Mouse (Mus musculus): ENCODE measurements around the gene Batf3. TPM values are rescaled to one million over a fixed set of nuclear protein-coding genes. Genes with fewer than 3 reads are reported as not detected.

The Batf3 gene
- polyA plus RNA-seq, 1 experiment from 2014 or later: 3.0 TPM

DNA sequence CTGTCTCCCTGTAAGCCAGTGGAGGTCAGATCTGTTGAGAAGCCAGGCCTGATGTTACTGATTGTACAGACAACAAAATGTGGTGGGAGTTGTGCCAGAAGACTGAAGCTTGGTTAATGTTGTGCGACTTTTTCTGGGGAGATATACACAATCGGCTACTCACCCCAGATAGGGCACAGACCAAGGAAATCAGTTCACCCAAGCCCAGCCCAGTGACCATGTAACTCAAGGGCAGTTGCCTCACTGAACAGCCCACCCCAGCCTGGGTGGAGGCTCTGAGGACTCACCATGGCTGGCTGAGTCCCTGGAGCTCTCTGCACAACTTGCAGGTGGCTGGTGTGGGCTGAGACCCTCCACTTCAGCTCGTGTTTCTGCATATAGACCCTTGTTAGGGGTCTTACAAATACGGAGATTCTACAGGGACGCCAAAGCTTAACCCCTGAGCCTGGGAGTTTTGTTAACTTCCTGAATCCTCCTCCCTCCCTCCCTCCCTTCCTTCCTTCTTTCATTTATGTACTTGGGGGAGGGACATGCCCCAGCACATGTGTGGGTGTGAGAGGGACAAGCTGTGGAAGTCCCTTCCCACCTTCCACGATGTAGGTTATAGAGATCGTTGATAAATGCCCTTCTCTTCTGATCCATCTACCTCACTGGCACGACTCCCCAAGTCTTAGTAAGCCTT lies 53.4 kb downstream of the Batf3 start:
- H3K36me3 ChIP-seq (ENCODE audit: control insufficient read depth, insufficient read depth, low read length): no peaks in the 10 kb centered on the region
- H3K27me3 ChIP-seq (ENCODE audit: control insufficient read depth, insufficient read depth, low read length): no peaks in the 10 kb centered on the region
- no peak for ATAC-seq (ENCODE audit: insufficient number of reproducible peaks, insufficient read depth, low FRiP score, low read depth)
- H3K9me3 ChIP-seq (ENCODE audit: control insufficient read depth, low read length): 0 out of 2 replicates have a peak, but pooled peaks cover 2% of the 10 kb centered on the region
- WGBS: 58% methylated on average over 8 of the region's 8 CpGs
- no peak overlapping the region for H3K4me2 ChIP-seq (ENCODE audit: low read length)
- H3K4me3 ChIP-seq (ENCODE audit: control insufficient read depth in 1 of 2, insufficient read depth in 1 of 2, low read depth in 1 of 2, low read length in 2 of 2): no peak overlapping the region
- peaks cover 6% of the 10 kb centered on the region in 2 experiments; a peak in 3 of 4 replicates for H3K4me1 ChIP-seq (ENCODE audit: control insufficient read depth in 2 of 2, insufficient read depth in 2 of 2, low read length in 2 of 2)
- H3K9ac ChIP-seq (ENCODE audit: low read length): no peak overlapping the region
- peak overlapping the region in 1 of 2 experiments; percentile 6; a peak in 2 of 4 replicates for H3K27ac ChIP-seq (replicated peaks in 1 of 2; ENCODE audit: control insufficient read depth in 1 of 2, insufficient read depth in 1 of 2, low read depth in 2 of 2, low read length in 2 of 2)

DNA sequence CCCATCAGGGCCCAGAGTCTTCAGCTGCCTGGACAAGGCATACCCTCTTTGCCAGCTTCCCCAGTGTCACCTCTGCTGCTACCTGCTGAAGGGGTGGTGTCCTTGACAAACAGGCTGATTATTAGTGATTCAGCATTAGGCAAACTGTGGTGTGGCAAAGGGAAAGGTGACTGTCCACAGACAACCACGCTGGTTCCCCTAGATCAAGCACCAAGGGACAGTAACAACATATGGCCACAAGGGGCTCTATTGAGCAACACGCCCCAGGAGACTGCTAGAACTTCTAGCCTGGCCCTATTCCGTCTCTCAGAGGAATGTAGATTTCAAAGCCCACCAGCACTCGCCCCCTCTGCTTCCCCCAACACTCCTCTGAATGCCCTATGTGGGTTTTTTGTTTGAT lies 55.4 kb downstream of the Batf3 start:
- Histone ChIP-seq H3K36me3 (ENCODE audit: control insufficient read depth, insufficient read depth, low read length) (no peaks in the 10 kb centered on the region), H3K27ac (replicated peaks in 1 of 2; ENCODE audit: control insufficient read depth in 1 of 2, insufficient read depth in 1 of 2, low read depth in 2 of 2, low read length in 2 of 2) (peak overlapping the region in 1 of 2 experiments; percentile 82; a peak in 1 of 4 replicates), H3K27me3 (ENCODE audit: control insufficient read depth, insufficient read depth, low read length) (no peaks in the 10 kb centered on the region), H3K9me3 (ENCODE audit: control insufficient read depth, low read length) (peaks cover 15% of the 10 kb centered on the region), H3K4me3 (ENCODE audit: control insufficient read depth in 1 of 2, insufficient read depth in 1 of 2, low read depth in 1 of 2, low read length in 2 of 2) (no peak overlapping the region), H3K4me2 (ENCODE audit: low read length) (no peak overlapping the region), H3K4me1 (ENCODE audit: control insufficient read depth in 2 of 2, insufficient read depth in 2 of 2, low read length in 2 of 2) (peaks cover 6% of the 10 kb centered on the region in 2 experiments; a peak in 3 of 4 replicates), H3K9ac (ENCODE audit: low read length) (no peak overlapping the region)
- ATAC-seq (ENCODE audit: insufficient number of reproducible peaks, insufficient read depth, low FRiP score, low read depth): no peak
- WGBS: 17% methylated on average over 4 of the region's 4 CpGs

- no peak overlapping the region for H3K4me2 ChIP-seq (ENCODE audit: low read length)
- ATAC-seq (ENCODE audit: insufficient number of reproducible peaks, insufficient read depth, low FRiP score, low read depth): peak; percentile 41; the same call in 1 of the 2 replicates
- peaks cover 6% of the 10 kb centered on the region in 2 experiments; a peak in 3 of 4 replicates for H3K4me1 ChIP-seq (ENCODE audit: control insufficient read depth in 2 of 2, insufficient read depth in 2 of 2, low read length in 2 of 2)
- H3K27me3 ChIP-seq (ENCODE audit: control insufficient read depth, insufficient read depth, low read length): no peaks in the 10 kb centered on the region
- no peak overlapping the region for H3K4me3 ChIP-seq (ENCODE audit: control insufficient read depth in 1 of 2, insufficient read depth in 1 of 2, low read depth in 1 of 2, low read length in 2 of 2)
- H3K9me3 ChIP-seq (ENCODE audit: control insufficient read depth, low read length): peaks cover 15% of the 10 kb centered on the region
- 26% methylated on average over 3 of the region's 3 CpGs for WGBS
- H3K9ac ChIP-seq (ENCODE audit: low read length): no peak overlapping the region
- peak overlapping the region; percentile 59 to 82 for H3K27ac ChIP-seq (replicated peaks in 1 of 2; ENCODE audit: control insufficient read depth in 1 of 2, insufficient read depth in 1 of 2, low read depth in 2 of 2, low read length in 2 of 2)
- no peaks in the 10 kb centered on the region for H3K36me3 ChIP-seq (ENCODE audit: control insufficient read depth, insufficient read depth, low read length)
These were observed 56.7 kb downstream of the Batf3 start for GRCm38 (mm10) chr1:191154314-191154713.

Other genes starting within 250 kb of the Batf3 start
- 10.7 and 10.8 TPM in 2 replicates for gene Rps6kc1, start 186.1 kb upstream of the Batf3 start, polyA plus RNA-seq (2014; fragmentation: Nextera tagmentation; extraction: Ambion mirVana)
- gene Angel2, start 172.7 kb upstream of the Batf3 start, polyA plus RNA-seq (2014; fragmentation: Nextera tagmentation; extraction: Ambion mirVana): 28.6 and 35.4 TPM in 2 replicates
- gene Vash2, start 118.6 kb upstream of the Batf3 start, polyA plus RNA-seq (2014; fragmentation: Nextera tagmentation; extraction: Ambion mirVana): 60.7 and 63.4 TPM in 2 replicates
- gene Flvcr1, start 71.7 kb upstream of the Batf3 start, polyA plus RNA-seq (2014; fragmentation: Nextera tagmentation; extraction: Ambion mirVana): 3.5 and 4.0 TPM in 2 replicates
- gene Spata45, start 61.2 kb upstream of the Batf3 start, polyA plus RNA-seq (2014; fragmentation: Nextera tagmentation; extraction: Ambion mirVana): not detected in 2 replicates
- 24.4 and 25.9 TPM in 2 replicates for gene Tatdn3, start 34.9 kb upstream of the Batf3 start, polyA plus RNA-seq (2014; fragmentation: Nextera tagmentation; extraction: Ambion mirVana)
- gene Nsl1, start 34.8 kb upstream of the Batf3 start, polyA plus RNA-seq (2014; fragmentation: Nextera tagmentation; extraction: Ambion mirVana): 12.9 and 14.4 TPM in 2 replicates
- gene Fam71a, start 67.0 kb downstream of the Batf3 start, polyA plus RNA-seq (2014; fragmentation: Nextera tagmentation; extraction: Ambion mirVana): not detected in 2 replicates
- gene Atf3, start 120.2 kb downstream of the Batf3 start, polyA plus RNA-seq (2014; fragmentation: Nextera tagmentation; extraction: Ambion mirVana): 15.6 and 17.8 TPM in 2 replicates
- gene Nenf, start 220.3 kb downstream of the Batf3 start, polyA plus RNA-seq (2014; fragmentation: Nextera tagmentation; extraction: Ambion mirVana): 138 and 157 TPM in 2 replicates
- gene Tmem206, start 228.1 kb downstream of the Batf3 start, polyA plus RNA-seq (2014; fragmentation: Nextera tagmentation; extraction: Ambion mirVana): 18.5 and 20.9 TPM in 2 replicates